Mouse (Mus musculus): ENCODE data around the gene Fam110a.

Fam110a gene

DNA sequence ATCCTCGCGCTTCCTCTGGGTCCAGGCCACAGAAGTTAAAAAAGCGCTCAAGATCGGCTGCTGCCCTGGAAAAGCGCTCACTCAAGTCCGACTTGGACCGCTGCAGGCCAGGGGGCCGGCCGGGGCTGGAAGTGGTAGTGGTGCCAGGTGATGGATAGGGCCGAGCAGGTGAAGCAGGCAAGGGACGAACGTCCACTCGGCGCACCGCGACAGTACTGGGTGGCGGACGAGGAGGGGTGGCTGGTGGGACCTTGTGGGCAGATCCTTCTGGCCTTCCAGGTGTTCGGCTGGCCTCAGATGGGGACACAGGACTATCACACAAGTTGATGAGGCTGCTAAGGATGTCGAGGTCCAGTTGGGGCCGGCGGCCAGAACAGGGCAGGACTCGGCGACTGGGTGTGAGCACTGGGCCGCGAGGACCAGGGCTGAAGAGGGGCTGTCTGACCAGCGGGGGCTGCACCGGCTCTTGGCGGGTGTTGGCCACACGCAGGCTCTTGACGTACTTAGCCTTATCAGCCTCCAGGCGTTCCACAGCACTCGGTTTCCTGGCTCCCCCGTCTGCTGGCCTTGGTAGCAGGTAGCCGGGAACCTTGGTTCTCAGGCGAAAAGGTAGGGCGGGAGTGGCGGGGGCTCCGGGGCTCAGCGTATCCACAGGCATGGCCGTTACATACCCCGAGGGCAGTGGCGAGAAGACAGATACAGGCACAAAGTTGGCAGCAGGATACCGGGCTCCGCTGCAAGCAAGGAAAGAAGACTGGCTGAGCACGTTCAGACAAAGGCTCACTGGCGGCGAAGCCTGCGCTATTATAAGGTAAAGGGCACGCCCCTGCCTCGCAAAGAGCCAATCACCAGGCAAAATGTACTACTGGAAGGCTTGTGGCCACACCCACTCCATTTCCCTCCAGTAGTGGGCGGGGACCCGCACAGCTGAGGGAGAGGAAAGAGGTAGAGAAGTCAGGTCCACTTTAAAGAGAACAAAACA is 9.5 kb downstream of the Fam110a start:
- peak; percentile 87 for DNase-seq (ENCODE audit: low read depth, low spot score)

DNA sequence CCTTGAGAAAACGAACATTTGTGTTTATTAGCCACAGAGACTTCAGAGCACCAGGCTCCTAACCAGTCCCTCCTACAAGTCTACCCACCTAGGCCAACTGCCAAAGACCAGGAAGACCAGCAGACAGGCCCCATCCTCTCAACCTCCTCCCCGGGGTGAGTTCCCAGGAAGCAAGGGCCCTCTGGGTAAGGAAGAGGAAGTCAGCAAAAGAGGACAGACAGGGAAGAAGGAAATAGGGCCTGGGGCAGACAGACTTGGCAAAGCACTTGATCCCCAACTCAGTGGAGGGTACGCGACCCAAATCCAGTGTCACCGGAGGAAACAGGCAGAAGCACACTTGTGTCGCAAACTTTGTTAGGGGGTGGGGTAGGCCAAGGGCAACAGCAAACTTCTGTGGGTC is 10.6 kb downstream of the Fam110a start:
- no peak for DNase-seq (ENCODE audit: low read depth, low spot score)

GRCm38 (mm10) chr2:151968986-151969385 is 11.0 kb downstream of the Fam110a start:
- DNase-seq (ENCODE audit: low read depth, low spot score), result no peak

DNA sequence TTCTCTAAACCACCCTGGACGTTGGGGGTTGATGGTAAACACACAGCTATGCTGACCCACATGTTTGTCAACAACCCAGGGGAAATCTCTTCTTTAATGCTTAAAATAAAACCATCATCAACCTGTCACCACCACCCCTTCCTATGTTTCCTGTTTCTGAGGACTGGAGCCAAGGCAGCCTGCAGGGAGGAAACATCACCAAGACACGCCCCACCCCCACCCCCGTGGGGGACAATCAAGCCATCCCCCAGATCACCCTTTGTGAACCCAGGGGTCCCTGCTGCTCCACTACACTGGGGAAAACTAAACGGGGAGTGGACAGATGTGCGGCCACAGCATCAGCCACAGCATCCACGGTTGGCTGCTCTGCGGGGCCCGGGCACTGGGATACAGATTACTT is 11.6 kb downstream of the Fam110a start:
- DNase-seq (ENCODE audit: low read depth, low spot score), result no peak

- no peak for DNase-seq (ENCODE audit: low read depth, low spot score)
Measured at GRCm38 (mm10) chr2:151967792-151968191, 12.2 kb downstream of the Fam110a start.

- DNase-seq (ENCODE audit: low read depth, low spot score), result no peak
Measured at GRCm38 (mm10) chr2:151967176-151967750, 12.8 kb downstream of the Fam110a start.

DNA sequence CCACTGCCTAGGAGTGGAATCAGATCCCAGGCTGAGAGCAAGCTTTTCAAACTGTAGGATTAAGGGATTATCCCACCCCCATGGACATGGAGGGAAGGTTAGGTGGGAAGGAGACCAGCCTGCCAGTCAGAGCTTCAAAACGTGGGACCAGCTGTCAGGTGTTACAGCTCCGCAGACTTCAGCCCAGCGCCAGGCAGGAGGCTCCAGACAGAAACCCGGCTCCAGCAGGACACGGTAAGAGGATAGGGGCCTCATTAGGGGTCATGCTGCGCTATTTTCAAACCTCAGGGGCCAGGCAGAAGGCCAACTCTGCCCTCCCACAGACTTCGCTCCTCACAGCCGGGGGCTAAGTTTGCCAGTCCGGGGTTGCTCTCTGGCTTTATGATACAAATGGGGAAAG is 16.0 kb downstream of the Fam110a start:
- DNase-seq (ENCODE audit: low read depth, low spot score), result no peak

DNA sequence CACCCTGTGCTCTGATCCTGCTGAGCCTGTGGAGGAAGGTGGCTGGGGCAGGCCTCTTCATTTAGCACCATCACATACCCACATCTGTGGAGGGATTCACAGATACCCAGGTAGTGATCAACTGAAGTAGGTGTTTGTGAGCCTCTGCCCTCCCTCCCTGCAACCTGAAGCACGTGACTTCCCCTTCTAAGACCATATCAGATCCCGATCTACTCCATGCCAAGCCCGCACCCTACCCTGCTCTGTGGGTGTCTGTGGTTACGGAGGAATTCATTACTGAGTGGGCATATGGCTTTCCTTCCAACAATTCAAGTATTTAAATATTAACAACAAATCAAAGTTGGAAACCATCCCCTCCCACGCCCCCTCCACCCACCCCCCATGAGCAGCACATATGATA is 16.7 kb downstream of the Fam110a start:
- no peak for DNase-seq (ENCODE audit: low read depth, low spot score)

GRCm38 (mm10) chr2:151962474-151962873 is 17.5 kb downstream of the Fam110a start:
- peak; percentile 96 for DNase-seq (ENCODE audit: low read depth, low spot score)

GRCm38 (mm10) chr2:151961284-151962196 is 18.5 kb downstream of the Fam110a start:
- peak; percentile 73 for DNase-seq (ENCODE audit: low read depth, low spot score)

DNA sequence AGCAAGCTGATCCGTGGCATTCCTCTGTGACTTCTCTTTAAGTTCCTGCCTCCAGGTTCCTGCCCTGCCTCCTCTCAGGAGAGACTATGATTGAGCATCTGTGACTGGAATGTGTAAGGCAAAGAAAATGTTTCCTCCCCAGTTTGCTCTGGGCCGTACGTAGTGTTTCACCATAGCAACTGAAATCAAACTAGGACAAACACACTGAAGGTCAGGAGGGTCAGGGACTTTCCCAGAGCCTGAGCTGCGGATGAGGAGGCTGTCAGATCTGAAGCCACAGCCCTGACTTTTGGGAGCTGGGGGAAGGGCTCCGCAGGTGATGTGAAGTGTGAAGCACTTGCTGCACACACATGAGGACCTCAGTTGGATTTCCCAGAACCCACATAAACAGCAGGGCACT is 20.7 kb downstream of the Fam110a start:
- no peak for DNase-seq (ENCODE audit: low read depth, low spot score)

GRCm38 (mm10) chr2:151956500-151957137 is 23.4 kb downstream of the Fam110a start:
- DNase-seq (ENCODE audit: low read depth, low spot score), result no peak

DNA sequence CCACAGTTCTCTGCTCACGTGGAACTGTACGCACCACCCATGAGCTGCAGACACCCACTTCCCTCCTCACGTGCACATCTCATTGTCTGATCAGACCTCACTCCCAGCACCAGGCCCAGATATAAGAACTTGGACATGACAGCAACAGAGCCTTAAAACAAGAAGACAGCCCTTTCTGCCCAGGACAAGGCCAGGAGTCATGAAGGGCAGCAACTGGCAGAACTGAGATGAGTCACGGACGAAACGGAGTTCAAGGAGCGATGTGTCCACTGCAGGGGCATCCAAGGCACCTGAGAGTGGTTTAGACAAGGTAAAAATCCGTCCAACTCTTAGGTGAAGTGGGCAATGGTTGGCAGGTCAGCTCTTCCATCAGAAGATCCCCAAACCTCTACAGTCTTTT is 26.4 kb downstream of the Fam110a start:
- DNase-seq (ENCODE audit: low read depth, low spot score), result no peak

- peak; percentile 71 for DNase-seq (ENCODE audit: low read depth, low spot score)
Measured at GRCm38 (mm10) chr2:151949082-151949774, 30.8 kb downstream of the Fam110a start.

GRCm38 (mm10) chr2:151948311-151948710 is 31.7 kb downstream of the Fam110a start:
- no peak for DNase-seq (ENCODE audit: low read depth, low spot score)

- no peak for DNase-seq (ENCODE audit: low read depth, low spot score)
Measured at GRCm38 (mm10) chr2:151947617-151948016, 32.4 kb downstream of the Fam110a start.

GRCm38 (mm10) chr2:151944106-151944505 is 35.9 kb downstream of the Fam110a start:
- DNase-seq (ENCODE audit: low read depth, low spot score), result no peak

DNA sequence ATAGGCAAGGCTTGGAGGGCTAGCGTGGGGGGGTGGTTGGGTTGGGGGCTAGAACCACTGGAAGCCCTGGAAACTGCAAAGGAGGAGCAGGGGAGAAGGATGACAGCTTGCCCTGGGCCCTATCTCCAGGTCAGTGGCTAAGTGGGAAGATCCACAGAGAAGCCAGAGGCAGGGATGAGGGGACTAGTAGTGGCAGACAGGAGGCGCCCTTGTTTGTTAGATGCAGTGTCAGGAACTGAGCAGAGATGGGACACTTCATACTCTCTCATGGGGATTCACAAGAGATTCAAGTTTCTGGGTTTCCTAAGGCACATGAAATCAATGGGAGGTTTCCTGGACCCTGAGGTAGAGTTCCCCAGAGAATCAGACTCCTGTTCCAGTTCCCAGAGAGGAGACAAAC is 38.8 kb downstream of the Fam110a start:
- peak; percentile 27 for DNase-seq (ENCODE audit: low read depth, low spot score)

DNA sequence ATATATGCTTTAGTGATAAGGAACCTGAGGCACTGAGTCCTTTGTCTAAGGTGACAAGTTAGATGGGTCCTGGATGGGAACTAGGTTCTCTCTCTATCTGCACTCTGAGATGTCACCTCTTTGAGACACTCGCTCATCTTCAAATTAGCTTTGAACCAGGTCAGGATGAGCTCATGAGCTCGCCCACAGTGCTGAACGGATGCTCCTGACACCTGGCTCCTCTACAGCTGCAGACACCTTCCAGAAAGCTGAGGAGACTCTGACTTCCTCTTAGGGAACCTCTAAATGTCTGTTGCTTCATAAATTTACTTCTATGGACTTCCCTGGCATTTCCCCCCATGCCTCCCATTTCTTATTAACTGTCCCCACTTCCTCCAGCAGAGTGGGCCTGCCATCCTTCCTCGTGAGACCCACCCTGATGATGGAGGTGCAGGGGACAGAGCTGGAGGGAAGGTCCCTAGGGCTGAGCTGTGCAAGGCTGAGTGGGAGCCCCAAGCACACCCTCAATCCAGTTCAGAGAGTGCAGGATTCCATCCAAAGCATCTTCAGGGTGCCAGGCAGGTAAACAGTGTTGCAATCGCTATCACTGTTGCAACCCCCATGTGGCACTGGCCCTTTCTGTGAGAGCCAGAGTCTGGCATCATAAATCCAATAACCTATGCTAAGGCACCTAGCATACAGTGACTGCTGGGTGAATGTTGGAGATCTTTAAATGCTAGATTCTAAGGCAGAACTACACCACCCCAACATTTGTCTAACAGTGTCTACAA is 40.2 kb downstream of the Fam110a start:
- DNase-seq (ENCODE audit: low read depth, low spot score), result no peak

DNA sequence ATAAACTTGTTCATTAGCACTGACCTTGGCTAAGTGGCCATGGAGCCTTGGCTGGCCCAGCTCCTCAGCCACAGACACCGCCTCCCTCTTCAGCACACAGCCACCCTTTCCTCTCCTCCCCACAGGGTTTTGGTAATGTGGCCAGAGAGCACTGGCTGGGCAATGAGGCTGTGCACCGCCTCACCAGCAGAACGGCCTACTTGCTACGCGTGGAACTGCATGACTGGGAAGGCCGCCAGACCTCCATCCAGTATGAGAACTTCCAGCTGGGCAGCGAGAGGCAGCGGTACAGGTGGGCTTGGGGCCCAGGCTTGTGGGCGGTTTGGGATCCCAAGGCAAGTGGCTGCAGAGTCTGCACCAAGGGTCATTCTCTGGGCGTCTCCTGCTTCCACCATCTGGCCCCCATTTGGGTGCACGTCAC is 41.2 kb downstream of the Fam110a start:
- peak; percentile 50 for DNase-seq (ENCODE audit: low read depth, low spot score)

Measured in brain, adult 2 months (tissue).